Mouse (Mus musculus): ENCODE measurements at regions not wholly inside any gene's neighbourhood (a gene's known extent, or its start where the extent isn't known, plus 50 kb on each side); places are given as distances from the start of the nearest gene placed in this dataset.

- no peaks in the 10 kb centered on the region for H3K9me3 ChIP-seq (replicated peaks; ENCODE audit: low read length)
- no peak for TF ChIP-seq CTCF (IDR thresholded peaks at IDR 0.05; ENCODE audit: low read depth)
Observed at GRCm38 (mm10) chr19:14853416-14853815, 255.6 kb upstream of the Tle4 start.

DNA sequence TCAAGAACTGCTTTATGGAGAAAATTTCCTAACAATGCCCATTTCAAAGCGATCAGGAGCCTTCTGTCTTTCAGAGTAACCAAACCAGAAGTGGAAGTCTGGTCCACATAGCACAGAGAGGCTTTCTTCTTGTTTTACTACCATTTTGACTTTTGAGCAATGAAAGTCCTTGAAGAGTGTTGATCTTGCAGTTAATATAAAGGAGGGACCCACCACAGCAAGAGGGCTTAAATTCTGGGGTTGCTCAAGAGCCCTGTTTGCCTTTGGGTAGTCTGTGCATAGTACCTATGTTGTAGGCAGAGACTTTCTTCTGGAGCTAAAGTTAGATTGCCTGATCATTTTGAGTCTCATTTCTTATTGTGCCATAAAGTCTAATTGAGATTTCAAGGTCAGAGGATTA is 251.7 kb upstream of the Tle4 start:
- no peak for TF ChIP-seq CTCF (IDR thresholded peaks at IDR 0.05; ENCODE audit: low read depth)
- ATAC-seq (replicated peaks; ENCODE audit: low FRiP score, low read depth) (no peak), DNase-seq (ENCODE audit: low spot score) (no peak)
- Histone ChIP-seq H3K27me3 (ENCODE audit: insufficient read depth, low read length) (no peaks in the 10 kb centered on the region), H3K4me1 (replicated peaks; ENCODE audit: insufficient read depth, low read length) (no peaks in the 10 kb centered on the region), H3K4me2 (ENCODE audit: low read length) (no peak overlapping the region), H3K27ac (no peak overlapping the region), H3K9me3 (replicated peaks; ENCODE audit: low read length) (no peaks in the 10 kb centered on the region), H3K9ac (ENCODE audit: low read depth, low read length) (no peak overlapping the region), H3K36me3 (ENCODE audit: insufficient read depth, low read length) (no peaks in the 10 kb centered on the region), H3K4me3 (replicated peaks; ENCODE audit: low read depth, low read length) (no peak overlapping the region)
- WGBS: 87% methylated on average over 1 of the region's 1 CpGs

More at GRCm38 (mm10) chr19:14853416-14853815, 255.6 kb upstream of the Tle4 start:
- Histone ChIP-seq H3K4me1 (replicated peaks; ENCODE audit: insufficient read depth, low read length) (no peaks in the 10 kb centered on the region), H3K36me3 (ENCODE audit: insufficient read depth, low read length) (no peaks in the 10 kb centered on the region), H3K4me3 (replicated peaks; ENCODE audit: low read depth, low read length) (no peak overlapping the region), H3K27me3 (ENCODE audit: insufficient read depth, low read length) (no peaks in the 10 kb centered on the region), H3K9ac (ENCODE audit: low read depth, low read length) (no peak overlapping the region), H3K4me2 (ENCODE audit: low read length) (no peak overlapping the region), H3K27ac (no peak overlapping the region)
- 51% methylated on average over 4 of the region's 4 CpGs for WGBS
- DNase-seq (ENCODE audit: low spot score) (no peak), ATAC-seq (replicated peaks; ENCODE audit: low FRiP score, low read depth) (no peak)

GRCm38 (mm10) chr19:14847120-14847519 is 249.3 kb upstream of the Tle4 start:
- DNase-seq (ENCODE audit: low spot score): no peak
- H3K4me2 ChIP-seq (ENCODE audit: low read length): no peak overlapping the region
- no peak overlapping the region for H3K9ac ChIP-seq (ENCODE audit: low read depth, low read length)
- TF ChIP-seq CTCF (IDR thresholded peaks at IDR 0.05; ENCODE audit: low read depth): no peak
- no peak overlapping the region for H3K27ac ChIP-seq
- no peaks in the 10 kb centered on the region for H3K36me3 ChIP-seq (ENCODE audit: insufficient read depth, low read length)
- 18% methylated on average over 4 of the region's 4 CpGs for WGBS
- ATAC-seq (replicated peaks; ENCODE audit: low FRiP score, low read depth): no peak
- no peak overlapping the region for H3K4me3 ChIP-seq (replicated peaks; ENCODE audit: low read depth, low read length)
- H3K9me3 ChIP-seq (replicated peaks; ENCODE audit: low read length): no peaks in the 10 kb centered on the region
- no peaks in the 10 kb centered on the region for H3K4me1 ChIP-seq (replicated peaks; ENCODE audit: insufficient read depth, low read length)
- H3K27me3 ChIP-seq (ENCODE audit: insufficient read depth, low read length): no peaks in the 10 kb centered on the region

DNA sequence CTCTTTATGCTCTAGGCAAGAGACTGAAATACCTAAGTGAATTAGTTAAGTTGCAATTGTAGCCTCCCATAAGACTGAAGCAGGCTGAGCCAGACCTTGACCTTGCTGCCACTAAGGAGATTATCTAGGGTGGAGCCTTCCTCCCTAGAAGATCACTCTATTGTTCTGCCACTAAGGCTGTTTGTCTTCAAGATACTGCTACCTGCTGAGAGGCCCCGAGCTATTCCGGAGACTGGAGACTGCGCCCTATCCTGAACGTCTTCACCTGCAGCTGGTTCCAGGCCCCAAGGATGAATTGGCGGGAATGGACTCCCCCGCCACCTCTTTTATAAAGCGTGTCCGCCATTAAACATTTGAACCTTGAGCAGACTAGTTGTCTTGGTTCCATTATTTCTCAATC is 237.8 kb upstream of the Tle4 start:
- DNase-seq (ENCODE audit: low spot score) (no peak), ATAC-seq (replicated peaks; ENCODE audit: low FRiP score, low read depth) (no peak)
- H3K4me2 ChIP-seq (ENCODE audit: low read length): no peak overlapping the region
- no peaks in the 10 kb centered on the region for H3K4me1 ChIP-seq (replicated peaks; ENCODE audit: insufficient read depth, low read length)
- no peak overlapping the region for H3K9ac ChIP-seq (ENCODE audit: low read depth, low read length)
- H3K9me3 ChIP-seq (replicated peaks; ENCODE audit: low read length): no peaks in the 10 kb centered on the region
- no peak overlapping the region for H3K4me3 ChIP-seq (replicated peaks; ENCODE audit: low read depth, low read length)
- H3K27me3 ChIP-seq (ENCODE audit: insufficient read depth, low read length): no peaks in the 10 kb centered on the region
- TF ChIP-seq CTCF (IDR thresholded peaks at IDR 0.05; ENCODE audit: low read depth): no peak
- WGBS: 81% methylated on average over 8 of the region's 8 CpGs
- H3K36me3 ChIP-seq (ENCODE audit: insufficient read depth, low read length): no peaks in the 10 kb centered on the region
- no peak overlapping the region for H3K27ac ChIP-seq

GRCm38 (mm10) chr19:14816354-14816753 is 218.5 kb upstream of the Tle4 start:
- ATAC-seq (replicated peaks; ENCODE audit: low FRiP score, low read depth) (no peak), DNase-seq (ENCODE audit: low spot score) (no peak)
- no peak for TF ChIP-seq CTCF (IDR thresholded peaks at IDR 0.05; ENCODE audit: low read depth)
- no peaks in the 10 kb centered on the region for H3K4me1 ChIP-seq (replicated peaks; ENCODE audit: insufficient read depth, low read length)
- H3K27me3 ChIP-seq (ENCODE audit: insufficient read depth, low read length): no peaks in the 10 kb centered on the region
- H3K36me3 ChIP-seq (ENCODE audit: insufficient read depth, low read length): no peaks in the 10 kb centered on the region
- H3K27ac ChIP-seq: no peak overlapping the region
- no peak overlapping the region for H3K4me2 ChIP-seq (ENCODE audit: low read length)
- H3K4me3 ChIP-seq (replicated peaks; ENCODE audit: low read depth, low read length): no peak overlapping the region
- H3K9ac ChIP-seq (ENCODE audit: low read depth, low read length): no peak overlapping the region
- no peaks in the 10 kb centered on the region for H3K9me3 ChIP-seq (replicated peaks; ENCODE audit: low read length)
- WGBS: 85% methylated on average over 3 of the region's 3 CpGs

- no peak overlapping the region for H3K4me2 ChIP-seq (ENCODE audit: low read length)
- no peaks in the 10 kb centered on the region for H3K36me3 ChIP-seq (ENCODE audit: insufficient read depth, low read length)
- DNase-seq (ENCODE audit: low spot score) (no peak), ATAC-seq (replicated peaks; ENCODE audit: low FRiP score, low read depth) (no peak)
- H3K27ac ChIP-seq: no peak overlapping the region
- H3K27me3 ChIP-seq (ENCODE audit: insufficient read depth, low read length): no peaks in the 10 kb centered on the region
- no peak overlapping the region for H3K9ac ChIP-seq (ENCODE audit: low read depth, low read length)
- H3K4me1 ChIP-seq (replicated peaks; ENCODE audit: insufficient read depth, low read length): no peaks in the 10 kb centered on the region
- no peaks in the 10 kb centered on the region for H3K9me3 ChIP-seq (replicated peaks; ENCODE audit: low read length)
- 68% methylated on average over 6 of the region's 6 CpGs for WGBS
- no peak overlapping the region for H3K4me3 ChIP-seq (replicated peaks; ENCODE audit: low read depth, low read length)
- TF ChIP-seq CTCF (IDR thresholded peaks at IDR 0.05; ENCODE audit: low read depth): no peak
Observed at GRCm38 (mm10) chr19:14806787-14807186, 208.9 kb upstream of the Tle4 start.

- no peak for ATAC-seq (replicated peaks; ENCODE audit: low FRiP score, low read depth)
Observed at GRCm38 (mm10) chr19:14802909-14803650, 205.2 kb upstream of the Tle4 start.

More at GRCm38 (mm10) chr19:14802909-14803650, 205.2 kb upstream of the Tle4 start:
- whole genome bisulfite sequencing: 17% methylated on average over 5 of the region's 5 CpGs
- DNase-seq (ENCODE audit: low spot score): peak; percentile 24
- H3K4me3 ChIP-seq (replicated peaks; ENCODE audit: low read depth, low read length): no peak overlapping the region
- no peaks in the 10 kb centered on the region for H3K4me1 ChIP-seq (replicated peaks; ENCODE audit: insufficient read depth, low read length)
- no peaks in the 10 kb centered on the region for H3K36me3 ChIP-seq (ENCODE audit: insufficient read depth, low read length)
- no peak overlapping the region for H3K9ac ChIP-seq (ENCODE audit: low read depth, low read length)
- H3K9me3 ChIP-seq (replicated peaks; ENCODE audit: low read length): no peaks in the 10 kb centered on the region
- no peak overlapping the region for H3K4me2 ChIP-seq (ENCODE audit: low read length)
- no peak overlapping the region for H3K27ac ChIP-seq
- H3K27me3 ChIP-seq (ENCODE audit: insufficient read depth, low read length): no peaks in the 10 kb centered on the region
- no peak for TF ChIP-seq CTCF (IDR thresholded peaks at IDR 0.05; ENCODE audit: low read depth)

All from kidney, postnatal 0 days (tissue).